Mouse (Mus musculus): ENCODE results near the gene Ceacam20. TPM values are rescaled to one million over a fixed set of nuclear protein-coding genes. Genes with fewer than 3 reads are reported as not detected.

The Ceacam20 gene
- polyA plus RNA-seq, 1 experiment from 2014 or later: not detected

GRCm38 (mm10) chr7:19932877-19933809 is 32.1 kb upstream of the Ceacam20 start:
- Histone ChIP-seq H3K27ac (no peak overlapping the region), H3K4me3 (replicated peaks) (no peak overlapping the region), H3K27me3 (peaks cover 18% of the 10 kb centered on the region), H3K4me1 (replicated peaks) (peaks cover 5% of the 10 kb centered on the region; the same call in 1 of the 2 replicates), H3K9me3 (no peaks in the 10 kb centered on the region), H3K36me3 (no peaks in the 10 kb centered on the region), H3K4me2 (peak overlapping the region; percentile 23), H3K9ac (replicated peaks) (no peak overlapping the region)
- WGBS: 25% methylated on average over 20 of the region's 21 CpGs
- ATAC-seq (ENCODE audit: insufficient number of reproducible peaks, insufficient read depth, low FRiP score, low TSS enrichment, low read depth): 0 out of 2 replicates have a peak, but pooled peaks have one; percentile 14

GRCm38 (mm10) chr7:19935171-19935751 is 30.0 kb upstream of the Ceacam20 start:
- Histone ChIP-seq H3K9ac (replicated peaks) (no peak overlapping the region), H3K36me3 (no peaks in the 10 kb centered on the region), H3K4me3 (replicated peaks) (no peak overlapping the region), H3K27me3 (peaks cover 18% of the 10 kb centered on the region), H3K4me1 (replicated peaks) (peaks cover 5% of the 10 kb centered on the region), H3K9me3 (no peaks in the 10 kb centered on the region), H3K27ac (no peak overlapping the region), H3K4me2 (no peak overlapping the region)
- ATAC-seq (ENCODE audit: insufficient number of reproducible peaks, insufficient read depth, low FRiP score, low TSS enrichment, low read depth): no peak
- 76% methylated on average over 20 of the region's 20 CpGs for WGBS

- Histone ChIP-seq H3K4me1 (replicated peaks) (peaks cover 5% of the 10 kb centered on the region), H3K9ac (replicated peaks) (no peak overlapping the region), H3K27ac (no peak overlapping the region), H3K27me3 (peaks cover 18% of the 10 kb centered on the region), H3K9me3 (no peaks in the 10 kb centered on the region), H3K36me3 (no peaks in the 10 kb centered on the region), H3K4me3 (replicated peaks) (no peak overlapping the region), H3K4me2 (no peak overlapping the region)
- 82% methylated on average over 6 of the region's 6 CpGs for WGBS
- ATAC-seq (ENCODE audit: insufficient number of reproducible peaks, insufficient read depth, low FRiP score, low TSS enrichment, low read depth): no peak
Measured at GRCm38 (mm10) chr7:19935961-19936360, 29.3 kb upstream of the Ceacam20 start.

GRCm38 (mm10) chr7:19937229-19937821 is 27.9 kb upstream of the Ceacam20 start:
- peaks cover 7% of the 10 kb centered on the region for H3K27me3 ChIP-seq
- H3K36me3 ChIP-seq: no peaks in the 10 kb centered on the region
- no peak overlapping the region for H3K4me3 ChIP-seq (replicated peaks)
- no peak overlapping the region for H3K4me2 ChIP-seq
- 78% methylated on average over 11 of the region's 11 CpGs for WGBS
- H3K4me1 ChIP-seq (replicated peaks): peaks cover 5% of the 10 kb centered on the region
- ATAC-seq (ENCODE audit: insufficient number of reproducible peaks, insufficient read depth, low FRiP score, low TSS enrichment, low read depth): no peak
- no peak overlapping the region for H3K9ac ChIP-seq (replicated peaks)
- no peaks in the 10 kb centered on the region for H3K9me3 ChIP-seq
- no peak overlapping the region for H3K27ac ChIP-seq

GRCm38 (mm10) chr7:19939555-19940235 is 25.5 kb upstream of the Ceacam20 start:
- Histone ChIP-seq H3K27ac (no peak overlapping the region), H3K4me1 (replicated peaks) (no peaks in the 10 kb centered on the region; the same call in 1 of the 2 replicates), H3K9ac (replicated peaks) (no peak overlapping the region), H3K4me3 (replicated peaks) (no peak overlapping the region), H3K27me3 (no peaks in the 10 kb centered on the region), H3K9me3 (no peaks in the 10 kb centered on the region), H3K36me3 (no peaks in the 10 kb centered on the region), H3K4me2 (no peak overlapping the region)
- 63% methylated on average over 10 of the region's 12 CpGs for WGBS
- no peak for ATAC-seq (ENCODE audit: insufficient number of reproducible peaks, insufficient read depth, low FRiP score, low TSS enrichment, low read depth)

- no peak for ATAC-seq (ENCODE audit: insufficient number of reproducible peaks, insufficient read depth, low FRiP score, low TSS enrichment, low read depth)
- H3K4me3 ChIP-seq (replicated peaks): no peak overlapping the region
- no peak overlapping the region for H3K27ac ChIP-seq
- no peak overlapping the region for H3K4me2 ChIP-seq
- no peak overlapping the region for H3K9ac ChIP-seq (replicated peaks)
- H3K27me3 ChIP-seq: no peaks in the 10 kb centered on the region
- no peaks in the 10 kb centered on the region for H3K36me3 ChIP-seq
- H3K9me3 ChIP-seq: no peaks in the 10 kb centered on the region
- no peaks in the 10 kb centered on the region; the same call in 1 of the 2 replicates for H3K4me1 ChIP-seq (replicated peaks)
- 12% methylated on average over 4 of the region's 6 CpGs for WGBS
Measured at GRCm38 (mm10) chr7:19940256-19940655, 25.0 kb upstream of the Ceacam20 start.

GRCm38 (mm10) chr7:19944709-19945108 is 20.5 kb upstream of the Ceacam20 start:
- Histone ChIP-seq H3K36me3 (no peaks in the 10 kb centered on the region), H3K9me3 (no peaks in the 10 kb centered on the region), H3K4me1 (replicated peaks) (no peaks in the 10 kb centered on the region; the same call in 1 of the 2 replicates), H3K9ac (replicated peaks) (no peak overlapping the region), H3K27ac (no peak overlapping the region), H3K27me3 (no peaks in the 10 kb centered on the region), H3K4me2 (no peak overlapping the region), H3K4me3 (replicated peaks) (no peak overlapping the region)
- no peak for ATAC-seq (ENCODE audit: insufficient number of reproducible peaks, insufficient read depth, low FRiP score, low TSS enrichment, low read depth)
- 87% methylated on average over 8 of the region's 8 CpGs for WGBS

GRCm38 (mm10) chr7:19945201-19945600 is 20.0 kb upstream of the Ceacam20 start:
- Histone ChIP-seq H3K9me3 (no peaks in the 10 kb centered on the region), H3K9ac (replicated peaks) (no peak overlapping the region), H3K27ac (no peak overlapping the region), H3K4me3 (replicated peaks) (no peak overlapping the region), H3K4me2 (no peak overlapping the region), H3K36me3 (no peaks in the 10 kb centered on the region), H3K4me1 (replicated peaks) (no peaks in the 10 kb centered on the region), H3K27me3 (no peaks in the 10 kb centered on the region)
- 94% methylated on average over 5 of the region's 5 CpGs for WGBS
- ATAC-seq (ENCODE audit: insufficient number of reproducible peaks, insufficient read depth, low FRiP score, low TSS enrichment, low read depth): no peak

- Histone ChIP-seq H3K9me3 (no peaks in the 10 kb centered on the region), H3K27ac (no peak overlapping the region), H3K27me3 (no peaks in the 10 kb centered on the region), H3K4me1 (replicated peaks) (no peaks in the 10 kb centered on the region), H3K36me3 (no peaks in the 10 kb centered on the region), H3K9ac (replicated peaks) (no peak overlapping the region), H3K4me2 (no peak overlapping the region), H3K4me3 (replicated peaks) (no peak overlapping the region)
- no peak for ATAC-seq (ENCODE audit: insufficient number of reproducible peaks, insufficient read depth, low FRiP score, low TSS enrichment, low read depth)
- WGBS: 76% methylated on average over 13 of the region's 13 CpGs
Measured at GRCm38 (mm10) chr7:19945821-19946515, 19.2 kb upstream of the Ceacam20 start.

GRCm38 (mm10) chr7:19948956-19949355 is 16.3 kb upstream of the Ceacam20 start:
- 75% methylated on average over 12 of the region's 12 CpGs for WGBS
- Histone ChIP-seq H3K36me3 (no peaks in the 10 kb centered on the region), H3K4me1 (replicated peaks) (no peaks in the 10 kb centered on the region), H3K27me3 (no peaks in the 10 kb centered on the region), H3K27ac (no peak overlapping the region), H3K9me3 (no peaks in the 10 kb centered on the region), H3K9ac (replicated peaks) (no peak overlapping the region), H3K4me3 (replicated peaks) (no peak overlapping the region), H3K4me2 (no peak overlapping the region)
- no peak for ATAC-seq (ENCODE audit: insufficient number of reproducible peaks, insufficient read depth, low FRiP score, low TSS enrichment, low read depth)
